Mouse (Mus musculus): ENCODE data around the gene Shbg. TPM values are rescaled to one million over a fixed set of nuclear protein-coding genes. Genes with fewer than 3 reads are reported as not detected.

Gene Shbg
- polyA plus RNA-seq, 1 experiment: not detected

- H3K4me1 ChIP-seq (ENCODE audit: control insufficient read depth, insufficient read depth, low read length): no peaks in the 10 kb centered on the region
- WGBS: 65% methylated on average over 4 of the region's 4 CpGs
- no peak for TF ChIP-seq POLR2A (IDR thresholded peaks at IDR 0.05; ENCODE audit: insufficient read depth, low read depth, low read length)
- TF ChIP-seq CTCF (IDR thresholded peaks at IDR 0.05; ENCODE audit: insufficient read depth, low read depth, low read length): no peak
- no peak overlapping the region for H3K4me3 ChIP-seq (ENCODE audit: insufficient read depth, low read depth, low read length)
- H3K27ac ChIP-seq (ENCODE audit: insufficient read depth, low read depth, low read length): no peak overlapping the region
Measured at GRCm38 (mm10) chr11:69592799-69593198, 24.9 kb downstream of the Shbg start.

- H3K4me3 ChIP-seq (ENCODE audit: insufficient read depth, low read depth, low read length): no peak overlapping the region
- H3K27ac ChIP-seq (ENCODE audit: insufficient read depth, low read depth, low read length): 0 out of 2 replicates have a peak overlapping the region, but pooled peaks have one; percentile 24
- WGBS: 25% methylated on average over 7 of the region's 7 CpGs
- TF ChIP-seq CTCF (IDR thresholded peaks at IDR 0.05; ENCODE audit: insufficient read depth, low read depth, low read length) (no peak), POLR2A (IDR thresholded peaks at IDR 0.05; ENCODE audit: insufficient read depth, low read depth, low read length) (no peak)
- H3K4me1 ChIP-seq (ENCODE audit: control insufficient read depth, insufficient read depth, low read length): no peaks in the 10 kb centered on the region
Measured at GRCm38 (mm10) chr11:69591899-69592637, 25.6 kb downstream of the Shbg start.

GRCm38 (mm10) chr11:69591424-69591823 lies 26.3 kb downstream of the Shbg start:
- 90% methylated on average over 3 of the region's 3 CpGs for WGBS
- TF ChIP-seq CTCF (IDR thresholded peaks at IDR 0.05; ENCODE audit: insufficient read depth, low read depth, low read length): no peak
- no peak for TF ChIP-seq POLR2A (IDR thresholded peaks at IDR 0.05; ENCODE audit: insufficient read depth, low read depth, low read length)
- Histone ChIP-seq H3K4me3 (ENCODE audit: insufficient read depth, low read depth, low read length) (no peak overlapping the region), H3K4me1 (ENCODE audit: control insufficient read depth, insufficient read depth, low read length) (no peaks in the 10 kb centered on the region), H3K27ac (ENCODE audit: insufficient read depth, low read depth, low read length) (no peak overlapping the region; the same call in 1 of the 2 replicates)

GRCm38 (mm10) chr11:69590622-69591021 lies 27.1 kb downstream of the Shbg start:
- Histone ChIP-seq H3K4me1 (ENCODE audit: control insufficient read depth, insufficient read depth, low read length) (no peaks in the 10 kb centered on the region), H3K4me3 (ENCODE audit: insufficient read depth, low read depth, low read length) (no peak overlapping the region), H3K27ac (ENCODE audit: insufficient read depth, low read depth, low read length) (no peak overlapping the region)
- 92% methylated on average over 8 of the region's 8 CpGs for WGBS
- TF ChIP-seq CTCF (IDR thresholded peaks at IDR 0.05; ENCODE audit: insufficient read depth, low read depth, low read length): no peak
- TF ChIP-seq POLR2A (IDR thresholded peaks at IDR 0.05; ENCODE audit: insufficient read depth, low read depth, low read length): no peak

GRCm38 (mm10) chr11:69589207-69589834 lies 28.4 kb downstream of the Shbg start:
- Histone ChIP-seq H3K4me1 (ENCODE audit: control insufficient read depth, insufficient read depth, low read length) (no peaks in the 10 kb centered on the region), H3K4me3 (ENCODE audit: insufficient read depth, low read depth, low read length) (no peak overlapping the region), H3K27ac (ENCODE audit: insufficient read depth, low read depth, low read length) (no peak overlapping the region)
- 92% methylated on average over 22 of the region's 22 CpGs for WGBS
- TF ChIP-seq CTCF (IDR thresholded peaks at IDR 0.05; ENCODE audit: insufficient read depth, low read depth, low read length) (no peak), POLR2A (IDR thresholded peaks at IDR 0.05; ENCODE audit: insufficient read depth, low read depth, low read length) (no peak)

- Histone ChIP-seq H3K27ac (ENCODE audit: insufficient read depth, low read depth, low read length) (no peak overlapping the region), H3K4me1 (ENCODE audit: control insufficient read depth, insufficient read depth, low read length) (no peaks in the 10 kb centered on the region), H3K4me3 (ENCODE audit: insufficient read depth, low read depth, low read length) (no peak overlapping the region)
- TF ChIP-seq POLR2A (IDR thresholded peaks at IDR 0.05; ENCODE audit: insufficient read depth, low read depth, low read length): no peak
- no peak for TF ChIP-seq CTCF (IDR thresholded peaks at IDR 0.05; ENCODE audit: insufficient read depth, low read depth, low read length)
- 82% methylated on average over 7 of the region's 7 CpGs for WGBS
Measured at GRCm38 (mm10) chr11:69585718-69586325, 31.9 kb downstream of the Shbg start.

- H3K27ac ChIP-seq (ENCODE audit: insufficient read depth, low read depth, low read length): no peak overlapping the region
- WGBS: 90% methylated on average over 13 of the region's 13 CpGs
Measured at GRCm38 (mm10) chr11:69584937-69585336, 32.8 kb downstream of the Shbg start.

GRCm38 (mm10) chr11:69584008-69584407 lies 33.7 kb downstream of the Shbg start:
- no peaks in the 10 kb centered on the region for H3K4me1 ChIP-seq (ENCODE audit: control insufficient read depth, insufficient read depth, low read length)
- no peak for TF ChIP-seq CTCF (IDR thresholded peaks at IDR 0.05; ENCODE audit: insufficient read depth, low read depth, low read length)
- TF ChIP-seq POLR2A (IDR thresholded peaks at IDR 0.05; ENCODE audit: insufficient read depth, low read depth, low read length): no peak
- no peak overlapping the region for H3K4me3 ChIP-seq (ENCODE audit: insufficient read depth, low read depth, low read length)
- WGBS: 75% methylated on average over 7 of the region's 7 CpGs
- H3K27ac ChIP-seq (ENCODE audit: insufficient read depth, low read depth, low read length): no peak overlapping the region

More at GRCm38 (mm10) chr11:69584937-69585336, 32.8 kb downstream of the Shbg start:
- TF ChIP-seq CTCF (IDR thresholded peaks at IDR 0.05; ENCODE audit: insufficient read depth, low read depth, low read length) (no peak), POLR2A (IDR thresholded peaks at IDR 0.05; ENCODE audit: insufficient read depth, low read depth, low read length) (no peak)
- Histone ChIP-seq H3K4me3 (ENCODE audit: insufficient read depth, low read depth, low read length) (no peak overlapping the region), H3K4me1 (ENCODE audit: control insufficient read depth, insufficient read depth, low read length) (no peaks in the 10 kb centered on the region)

All from olfactory bulb, adult 2 months (tissue).